Mouse (Mus musculus) small intestine, adult 2 months (tissue): ENCODE data around the gene Vps26a.

Source experiments
- CTCF ChIP-seq: fragments of 200-500 bp; IDR thresholded peaks from 2 replicates; pipeline ENCODE4 v1.5.1; 2012; ENCODE audit warnings: low read depth, mild to moderate bottlenecking, control low read depth, inconsistent platforms, low read length, moderate library complexity, mixed read lengths; ENCODE audit not compliant: insufficient replicate concordance, insufficient read length; ENCODE audit errors: extremely low read depth
- POLR2A ChIP-seq: fragments of 200-500 bp; IDR thresholded peaks from 2 replicates; pipeline ENCODE4 v1.6.1; 2012; ENCODE audit warnings: low read depth, mild to moderate bottlenecking, control low read depth, inconsistent platforms, low read length, moderate library complexity

- no peak for TF ChIP-seq CTCF
- TF ChIP-seq POLR2A: no peak
Observed at GRCm38 (mm10) chr10:62419422-62419821, 67.2 kb downstream of the Vps26a start.
